Mouse (Mus musculus): ENCODE data around the gene Cyth1.

DNA sequence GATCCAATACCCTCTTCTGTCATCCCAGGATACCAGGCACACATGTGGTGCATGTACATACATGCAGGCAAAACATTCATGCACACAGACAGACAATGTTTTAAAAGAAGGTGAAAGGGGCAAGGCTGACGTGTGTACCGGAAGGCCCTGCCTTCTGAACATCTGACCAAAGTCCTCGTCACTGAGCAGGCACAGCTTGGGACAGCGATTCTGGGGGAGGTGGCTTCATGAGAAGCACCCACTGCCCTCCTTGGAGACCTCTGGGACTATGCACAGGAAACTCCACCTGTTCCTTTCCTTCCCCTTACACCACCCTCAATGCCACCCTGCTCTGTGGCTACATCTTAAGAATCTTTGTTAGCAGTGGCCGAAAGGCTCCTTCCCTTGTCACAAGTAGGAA lies 37.4 kb downstream of the Cyth1 start:
- no peak for TF ChIP-seq CTCF (IDR thresholded peaks at IDR 0.05)
- TF ChIP-seq POLR2A (IDR thresholded peaks at IDR 0.05; ENCODE audit: insufficient read depth, low read depth, low read length) = no peak
- no peak for TF ChIP-seq EP300 (IDR thresholded peaks at IDR 0.05; ENCODE audit: insufficient read depth, low read depth, low read length)
